Mouse (Mus musculus) stomach, postnatal 0 days (tissue): ENCODE data around the gene Dcpp3.
"Not testable (repeated sequence)": the region's sequence is repeated elsewhere in the genome, so short reads cannot be mapped to it uniquely, and the experiment has no call there.

Source experiments
- CTCF ChIP-seq: IDR thresholded peaks from 2 replicates; pipeline ENCODE4 v1.5.1; 2016; ENCODE audit warnings: antibody characterized with exemption, low read depth, mild to moderate bottlenecking, moderate library complexity
- EP300 ChIP-seq: optimal IDR thresholded peaks from 2 replicates; pipeline ENCODE3; 2016; ENCODE audit warnings: antibody characterized with exemption

DNA sequence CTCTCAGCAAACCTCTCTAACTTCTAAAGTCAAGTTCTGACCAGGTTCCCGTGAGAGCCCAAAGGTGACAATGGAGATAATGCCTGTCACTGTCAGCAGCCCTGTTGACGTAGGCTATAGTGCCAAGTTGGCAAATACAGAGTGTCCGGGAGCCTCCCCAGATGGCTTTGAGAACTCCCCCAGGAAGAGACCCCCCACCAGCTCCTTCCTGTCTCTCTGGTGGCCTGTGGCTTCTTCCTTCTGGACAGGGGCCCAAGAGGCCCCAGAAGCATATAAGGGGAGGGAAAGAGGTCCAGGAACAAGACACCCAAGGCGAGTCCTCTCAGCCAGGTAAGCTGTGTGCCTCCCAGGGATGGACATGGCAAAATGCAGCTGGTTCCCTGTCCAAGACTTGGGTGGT is at the start of gene Dcpp3:
- not testable (repeated sequence) for TF ChIP-seq CTCF, EP300
